Mouse (Mus musculus): ENCODE measurements around the gene Aox1. TPM values are rescaled to one million over a fixed set of nuclear protein-coding genes. Genes with fewer than 3 reads are reported as not detected.
A peak's percentile ranks its signal among the peaks of the same experiment; 100 is the strongest.
"Not testable (repeated sequence)": the region's sequence is repeated elsewhere in the genome, so short reads cannot be mapped to it uniquely, and the experiment has no call there.

Gene Aox1
- 10 to 100 TPM; 14.2 to 16.9 TPM for total RNA-seq (2021)
- long read RNA-seq, experiment 1, full-length matches to known transcripts = 1 of 4 reads
- long read RNA-seq, experiment 1, partial matches to known transcripts = 2 of 4 reads
- long read RNA-seq, experiment 1, other reads (novel, unspliced or antisense) = 1 of 4 reads
- long read RNA-seq, experiment 2, full-length matches to known transcripts = 3 of 11 reads
- long read RNA-seq, experiment 2, partial matches to known transcripts = 4 of 11 reads
- long read RNA-seq, experiment 2, other reads (novel, unspliced or antisense) = 4 of 11 reads

- peak in 1 of 2 experiments; percentile 30 for DNase-seq (ENCODE audit: low spot score in 2 of 2)
Measured at GRCm38 (mm10) chr1:58029636-58030117, at the start of gene Aox1. Gene Aox1, plus strand, starts transcription at chr1:58029931.

GRCm38 (mm10) chr1:57989052-57989600, 40.6 kb upstream of the Aox1 start:
- no peak for DNase-seq (ENCODE audit: low spot score in 2 of 2)

- no peak for DNase-seq (ENCODE audit: low spot score in 2 of 2)
Measured at GRCm38 (mm10) chr1:57991277-57991676, 38.5 kb upstream of the Aox1 start.

GRCm38 (mm10) chr1:57995432-57996132, 34.1 kb upstream of the Aox1 start, which contains the start of gene Sgo2a:
Gene Sgo2a, plus strand, starts transcription at chr1:57995971.
- DNase-seq (ENCODE audit: low spot score in 2 of 2) = peak; percentile 66 to 80

- DNase-seq (ENCODE audit: low spot score in 2 of 2) = no peak
Measured at GRCm38 (mm10) chr1:57996133-57996615, 33.6 kb upstream of the Aox1 start.

GRCm38 (mm10) chr1:57998146-57998545, 31.6 kb upstream of the Aox1 start:
- DNase-seq (ENCODE audit: low spot score in 2 of 2) = no peak

GRCm38 (mm10) chr1:58006388-58006787, 23.3 kb upstream of the Aox1 start:
- not testable (repeated sequence) for DNase-seq (ENCODE audit: low spot score in 2 of 2)

- DNase-seq (ENCODE audit: low spot score in 2 of 2) = no peak
Measured at GRCm38 (mm10) chr1:58018856-58019255, 10.9 kb upstream of the Aox1 start, which contains the start of gene Kctd18. Gene Kctd18, minus strand, starts transcription at chr1:58018956.

GRCm38 (mm10) chr1:58027707-58028106, 2.0 kb upstream of the Aox1 start:
- DNase-seq (ENCODE audit: low spot score in 2 of 2) = no peak

GRCm38 (mm10) chr1:58030156-58030871, 583 bp downstream of the Aox1 start:
- DNase-seq (ENCODE audit: low spot score in 2 of 2) = peak in 1 of 2 experiments; percentile 14

- DNase-seq (ENCODE audit: low spot score in 2 of 2) = peak; percentile 17 to 18
Measured at GRCm38 (mm10) chr1:58031160-58031769, 1.5 kb downstream of the Aox1 start.

GRCm38 (mm10) chr1:58037306-58037705, 7.6 kb downstream of the Aox1 start:
- not testable (repeated sequence) for DNase-seq (ENCODE audit: low spot score in 2 of 2)

- no peak for DNase-seq (ENCODE audit: low spot score in 2 of 2)
Measured at GRCm38 (mm10) chr1:58045076-58045475, 15.3 kb downstream of the Aox1 start.

GRCm38 (mm10) chr1:58045546-58045945, 15.8 kb downstream of the Aox1 start:
- no peak for DNase-seq (ENCODE audit: low spot score in 2 of 2)

GRCm38 (mm10) chr1:58046721-58047290, 17.1 kb downstream of the Aox1 start:
- no peak for DNase-seq (ENCODE audit: low spot score in 2 of 2)

- DNase-seq (ENCODE audit: low spot score in 2 of 2) = no peak
Measured at GRCm38 (mm10) chr1:58049126-58049525, 19.4 kb downstream of the Aox1 start.

- no peak for DNase-seq (ENCODE audit: low spot score in 2 of 2)
Measured at GRCm38 (mm10) chr1:58055598-58055997, 25.9 kb downstream of the Aox1 start.

GRCm38 (mm10) chr1:58056074-58056807, 26.5 kb downstream of the Aox1 start:
- no peak for DNase-seq (ENCODE audit: low spot score in 2 of 2)

GRCm38 (mm10) chr1:58056939-58057338, 27.2 kb downstream of the Aox1 start:
- DNase-seq (ENCODE audit: low spot score in 2 of 2) = no peak

GRCm38 (mm10) chr1:58058846-58059245, 29.1 kb downstream of the Aox1 start:
- DNase-seq (ENCODE audit: low spot score in 2 of 2) = no peak
